Mouse (Mus musculus) cortical plate, adult 2 months (tissue): ENCODE results near the gene Aff1.

Experiments used
- CTCF ChIP-seq: fragments of 200-500 bp; IDR thresholded peaks from 2 replicates; pipeline ENCODE4 v1.5.1; 2011; ENCODE audit warnings: mild to moderate bottlenecking, control low read depth, low read length; ENCODE audit not compliant: insufficient read depth; ENCODE audit errors: extremely low read depth
- POLR2A ChIP-seq: fragments of 200-500 bp; IDR thresholded peaks from 2 replicates; pipeline ENCODE4 v1.6.1; 2011; ENCODE audit warnings: mild to moderate bottlenecking, low read length, control low read depth; ENCODE audit not compliant: insufficient read depth; ENCODE audit errors: extremely low read depth

GRCm38 (mm10) chr5:103729225-103729624, 37.1 kb downstream of the Aff1 start:
- TF ChIP-seq POLR2A (no peak), CTCF (no peak)
